Mouse (Mus musculus): ENCODE data around the gene Psmd12. TPM values are rescaled to one million over a fixed set of nuclear protein-coding genes. Genes with fewer than 3 reads are reported as not detected.

Gene Psmd12
- polyA plus RNA-seq, 1 experiment from 2014 or later = 118 TPM

- DNase-seq (ENCODE audit: low read depth, low spot score) (no peak), ATAC-seq (no peak)
- in situ Hi-C loops (cut with MboI; ENCODE audit: low pct_unique_long_range_greater_than_20kb) = no loop called here
- no peak for TF ChIP-seq CTCF (IDR thresholded peaks at IDR 0.05)
- H3K27me3 ChIP-seq = no peaks in the 10 kb centered on the region
- POLR2A ChIA-PET = no interaction called here
- CTCF ChIA-PET = no interaction called here
Measured at GRCm38 (mm10) chr11:107447915-107448314, 31.4 kb upstream of the Psmd12 start.

GRCm38 (mm10) chr11:107449169-107449910 is 29.9 kb upstream of the Psmd12 start:
- in situ Hi-C loops (cut with MboI; ENCODE audit: low pct_unique_long_range_greater_than_20kb) = no loop called here
- ATAC-seq = no peak

GRCm38 (mm10) chr11:107450097-107450496 is 29.2 kb upstream of the Psmd12 start:
- TF ChIP-seq CTCF (IDR thresholded peaks at IDR 0.05) = no peak
- ChIA-PET POLR2A (interaction anchor here (0.6 to 1.0 kb wide), 2 partner anchors 9 to 67 kb away, joined by 3 to 5 read pairs; no protein-coding TSS in a partner anchor), CTCF (no interaction called here)
- ATAC-seq (no peak), DNase-seq (ENCODE audit: low read depth, low spot score) (no peak)
- in situ Hi-C loops (cut with MboI; ENCODE audit: low pct_unique_long_range_greater_than_20kb) = no loop called here
- no peaks in the 10 kb centered on the region for H3K27me3 ChIP-seq

More at GRCm38 (mm10) chr11:107449169-107449910, 29.9 kb upstream of the Psmd12 start:
- no peak for DNase-seq (ENCODE audit: low read depth, low spot score)
- CTCF ChIA-PET = no interaction called here
- H3K27me3 ChIP-seq = no peaks in the 10 kb centered on the region
- no peak for TF ChIP-seq CTCF (IDR thresholded peaks at IDR 0.05)
- POLR2A ChIA-PET = interaction anchor here (0.6 to 1.0 kb wide), 3 partner anchors 8 to 66 kb away, joined by 3 to 9 read pairs (median 5); no protein-coding TSS in a partner anchor

GRCm38 (mm10) chr11:107451106-107451505 is 28.2 kb upstream of the Psmd12 start:
- no peak for TF ChIP-seq CTCF (IDR thresholded peaks at IDR 0.05)
- in situ Hi-C loops (cut with MboI; ENCODE audit: low pct_unique_long_range_greater_than_20kb) = no loop called here
- CTCF ChIA-PET = no interaction called here
- no peak for ATAC-seq
- POLR2A ChIA-PET = no interaction called here
- no peak for DNase-seq (ENCODE audit: low read depth, low spot score)
- no peaks in the 10 kb centered on the region for H3K27me3 ChIP-seq

- no peak for ATAC-seq
- CTCF ChIA-PET = no interaction called here
- POLR2A ChIA-PET = no interaction called here
Measured at GRCm38 (mm10) chr11:107452053-107452452, 27.2 kb upstream of the Psmd12 start.

GRCm38 (mm10) chr11:107454546-107455462 is 24.5 kb upstream of the Psmd12 start:
- no peaks in the 10 kb centered on the region for H3K27me3 ChIP-seq
- no peak for DNase-seq (ENCODE audit: low read depth, low spot score)
- no peak for ATAC-seq
- no peak for TF ChIP-seq CTCF (IDR thresholded peaks at IDR 0.05)
- CTCF ChIA-PET = no interaction called here
- POLR2A ChIA-PET = no interaction called here
- in situ Hi-C loops (cut with MboI; ENCODE audit: low pct_unique_long_range_greater_than_20kb) = no loop called here

More at GRCm38 (mm10) chr11:107452053-107452452, 27.2 kb upstream of the Psmd12 start:
- no peak for DNase-seq (ENCODE audit: low read depth, low spot score)
- TF ChIP-seq CTCF (IDR thresholded peaks at IDR 0.05) = no peak
- in situ Hi-C loops (cut with MboI; ENCODE audit: low pct_unique_long_range_greater_than_20kb) = no loop called here
- no peaks in the 10 kb centered on the region for H3K27me3 ChIP-seq

DNA sequence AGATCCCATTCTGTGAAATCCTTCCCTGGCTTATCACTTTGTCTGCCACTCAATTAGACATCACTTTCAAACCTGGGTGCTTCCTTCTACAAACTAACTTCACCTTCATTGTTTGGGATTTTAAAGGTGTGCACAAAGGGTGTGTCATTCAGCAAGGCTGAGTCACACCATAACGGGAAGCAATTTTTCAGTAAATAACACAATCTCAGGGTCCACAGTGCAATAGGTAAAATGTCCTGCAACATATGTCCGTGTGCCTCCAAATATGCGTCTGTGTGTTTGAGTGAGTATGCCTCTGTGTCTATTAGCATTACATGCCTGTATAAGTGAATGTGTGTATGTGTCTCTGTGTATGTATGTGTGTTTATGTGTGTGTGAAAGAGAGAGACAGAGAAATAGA is 22.0 kb upstream of the Psmd12 start:
- TF ChIP-seq CTCF (IDR thresholded peaks at IDR 0.05) = no peak
- H3K27me3 ChIP-seq = no peaks in the 10 kb centered on the region
- DNase-seq (ENCODE audit: low read depth, low spot score) (no peak), ATAC-seq (no peak)
- CTCF ChIA-PET = interaction anchor here (2.2 kb wide), 1 partner anchor 9 kb away, joined by 7 read pairs; no protein-coding TSS in a partner anchor
- POLR2A ChIA-PET = interaction anchor here (0.9 kb wide), 1 partner anchor 59 kb away, joined by 3 read pairs; no protein-coding TSS in a partner anchor
- in situ Hi-C loops (cut with MboI; ENCODE audit: low pct_unique_long_range_greater_than_20kb) = no loop called here

- ATAC-seq (no peak), DNase-seq (ENCODE audit: low read depth, low spot score) (no peak)
- in situ Hi-C loops (cut with MboI; ENCODE audit: low pct_unique_long_range_greater_than_20kb) = no loop called here
- ChIA-PET POLR2A (interaction anchor here (0.9 kb wide), 1 partner anchor 60 kb away, joined by 3 read pairs; no protein-coding TSS in a partner anchor), CTCF (interaction anchor here (1.2 to 2.2 kb wide), 2 partner anchors 8 to 12 kb away, joined by 4 to 7 read pairs; partner anchors contain the start of gene Pitpnc1)
- H3K27me3 ChIP-seq = no peaks in the 10 kb centered on the region
- TF ChIP-seq CTCF (IDR thresholded peaks at IDR 0.05) = no peak
Measured at GRCm38 (mm10) chr11:107458286-107458685, 21.0 kb upstream of the Psmd12 start.

GRCm38 (mm10) chr11:107458986-107459385 is 20.3 kb upstream of the Psmd12 start:
- ChIA-PET POLR2A (no interaction called here), CTCF (interaction anchor here (1.2 kb wide), 1 partner anchor 11 kb away, joined by 4 read pairs; the partner anchor contains the start of gene Pitpnc1)
- no peak for DNase-seq (ENCODE audit: low read depth, low spot score)
- no peak for TF ChIP-seq CTCF (IDR thresholded peaks at IDR 0.05)
- ATAC-seq = no peak
- in situ Hi-C loops (cut with MboI; ENCODE audit: low pct_unique_long_range_greater_than_20kb) = no loop called here
- no peaks in the 10 kb centered on the region for H3K27me3 ChIP-seq

DNA sequence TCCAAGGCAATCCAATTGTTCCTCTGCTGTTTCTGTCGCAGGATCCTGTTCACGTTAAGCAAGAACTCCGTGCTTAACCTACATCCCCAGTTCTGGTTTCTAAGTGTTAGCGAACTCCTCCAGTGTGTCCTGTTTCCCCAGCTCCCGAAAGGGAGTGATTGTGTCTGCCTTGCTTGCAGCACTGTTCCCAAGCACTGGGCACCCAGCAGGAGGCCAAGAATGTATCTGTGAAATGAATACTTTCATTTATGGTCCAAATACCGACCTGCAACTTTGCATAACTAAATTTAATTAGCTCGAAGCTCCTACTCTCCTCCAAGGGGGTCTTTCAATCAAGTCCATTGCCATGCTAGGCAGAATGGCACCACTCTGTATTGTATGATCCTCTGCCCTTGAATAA is 19.5 kb upstream of the Psmd12 start:
- DNase-seq (ENCODE audit: low read depth, low spot score) (no peak), ATAC-seq (no peak)
- in situ Hi-C loops (cut with MboI; ENCODE audit: low pct_unique_long_range_greater_than_20kb) = no loop called here
- ChIA-PET POLR2A (interaction anchor here (0.5 kb wide), 1 partner anchor 91 kb away, joined by 3 read pairs; no protein-coding TSS in a partner anchor), CTCF (interaction anchor here (2.0 kb wide), 1 partner anchor 75 kb away, joined by 5 read pairs; no protein-coding TSS in a partner anchor)
- no peaks in the 10 kb centered on the region for H3K27me3 ChIP-seq
- no peak for TF ChIP-seq CTCF (IDR thresholded peaks at IDR 0.05)
